Mouse (Mus musculus): ENCODE data around the gene Atg10.
A peak's percentile ranks its signal among the peaks of the same experiment; 100 is the strongest.

The Atg10 gene

GRCm38 (mm10) chr13:91118156-91118555, 105.6 kb downstream of the Atg10 start:
- peak; percentile 56 for DNase-seq (ENCODE audit: low read depth, low spot score)

- peak; percentile 62 for DNase-seq (ENCODE audit: low read depth, low spot score)
These were observed 108.9 kb downstream of the Atg10 start for GRCm38 (mm10) chr13:91114880-91115279.

GRCm38 (mm10) chr13:91107308-91107946, 116.3 kb downstream of the Atg10 start:
- DNase-seq (ENCODE audit: low read depth, low spot score) = no peak

- peak; percentile 37 for DNase-seq (ENCODE audit: low read depth, low spot score)
These were observed 121.5 kb downstream of the Atg10 start for GRCm38 (mm10) chr13:91102238-91102637.

GRCm38 (mm10) chr13:91100417-91100816, 123.4 kb downstream of the Atg10 start:
- no peak for DNase-seq (ENCODE audit: low read depth, low spot score)

- DNase-seq (ENCODE audit: low read depth, low spot score) = no peak
These were observed 128.9 kb downstream of the Atg10 start for GRCm38 (mm10) chr13:91094851-91095250.

GRCm38 (mm10) chr13:91094196-91094595, 129.6 kb downstream of the Atg10 start:
- DNase-seq (ENCODE audit: low read depth, low spot score) = no peak

GRCm38 (mm10) chr13:91093610-91094009, 130.2 kb downstream of the Atg10 start:
- peak; percentile 57 for DNase-seq (ENCODE audit: low read depth, low spot score)

GRCm38 (mm10) chr13:91093162-91093561, 130.6 kb downstream of the Atg10 start:
- peak; percentile 72 for DNase-seq (ENCODE audit: low read depth, low spot score)

- DNase-seq (ENCODE audit: low read depth, low spot score) = no peak
These were observed 132.0 kb downstream of the Atg10 start for GRCm38 (mm10) chr13:91091731-91092190.

GRCm38 (mm10) chr13:91090861-91091730, 132.7 kb downstream of the Atg10 start:
- DNase-seq (ENCODE audit: low read depth, low spot score) = no peak

GRCm38 (mm10) chr13:91086361-91086900, 137.3 kb downstream of the Atg10 start:
- DNase-seq (ENCODE audit: low read depth, low spot score) = no peak

- DNase-seq (ENCODE audit: low read depth, low spot score) = no peak
These were observed 151.4 kb downstream of the Atg10 start for GRCm38 (mm10) chr13:91072351-91072750.

- DNase-seq (ENCODE audit: low read depth, low spot score) = no peak
These were observed 162.9 kb downstream of the Atg10 start for GRCm38 (mm10) chr13:91060871-91061270.

- DNase-seq (ENCODE audit: low read depth, low spot score) = no peak
These were observed 175.6 kb downstream of the Atg10 start for GRCm38 (mm10) chr13:91048171-91048570.

GRCm38 (mm10) chr13:91046851-91047250, 176.9 kb downstream of the Atg10 start:
- peak; percentile 21 for DNase-seq (ENCODE audit: low read depth, low spot score)

- DNase-seq (ENCODE audit: low read depth, low spot score) = peak; percentile 76
These were observed 182.5 kb downstream of the Atg10 start for GRCm38 (mm10) chr13:91041236-91041635.

GRCm38 (mm10) chr13:91040421-91040820, 183.3 kb downstream of the Atg10 start:
- peak; percentile 84 for DNase-seq (ENCODE audit: low read depth, low spot score)

GRCm38 (mm10) chr13:91039201-91039807, 184.5 kb downstream of the Atg10 start:
- DNase-seq (ENCODE audit: low read depth, low spot score) = peak; percentile 35

- DNase-seq (ENCODE audit: low read depth, low spot score) = peak; percentile 50
These were observed 185.1 kb downstream of the Atg10 start for GRCm38 (mm10) chr13:91038636-91039035.

- DNase-seq (ENCODE audit: low read depth, low spot score) = peak; percentile 70
These were observed 185.7 kb downstream of the Atg10 start for GRCm38 (mm10) chr13:91038034-91038433.

GRCm38 (mm10) chr13:91037405-91037804, 186.4 kb downstream of the Atg10 start:
- no peak for DNase-seq (ENCODE audit: low read depth, low spot score)
